Mouse (Mus musculus): ENCODE measurements around the gene Htr6. TPM values are rescaled to one million over a fixed set of nuclear protein-coding genes. Genes with fewer than 3 reads are reported as not detected.

The Htr6 gene
- polyA plus RNA-seq, 1 experiment, result not detected

DNA sequence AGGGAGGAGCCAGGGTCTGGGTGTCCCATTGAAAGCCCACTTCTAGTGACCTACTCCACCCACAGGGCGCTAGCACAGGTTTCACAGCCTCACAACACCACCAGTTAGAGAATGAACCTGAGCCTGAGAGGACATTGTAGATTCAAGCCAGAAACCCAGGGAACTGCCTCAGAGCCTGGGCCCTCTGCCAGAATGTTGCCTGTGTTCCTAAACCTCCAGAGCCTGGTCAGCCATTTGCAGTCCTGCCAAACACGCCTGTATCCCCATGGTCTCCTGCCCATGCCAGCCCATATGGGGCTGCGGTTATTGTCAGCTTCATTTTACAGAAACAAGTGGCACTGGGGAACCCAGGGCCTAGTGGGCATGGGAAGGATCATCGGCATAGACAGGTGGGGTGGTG, 20.0 kb downstream of the Htr6 start:
- DNase-seq, result no peak
- no peaks in the 10 kb centered on the region for H3K4me1 ChIP-seq (replicated peaks; ENCODE audit: control insufficient read depth, insufficient read depth, low read length)
- no peak overlapping the region for H3K27ac ChIP-seq (ENCODE audit: control insufficient read depth, insufficient read depth, low read length)
- H3K4me3 ChIP-seq (ENCODE audit: control insufficient read depth, insufficient read depth, low read length), result no peak overlapping the region
- WGBS, result 96% methylated on average over 4 of the region's 4 CpGs
- TF ChIP-seq CTCF (IDR thresholded peaks at IDR 0.05; ENCODE audit: borderline replicate concordance, control insufficient read depth, extremely low read depth, insufficient read depth, low read length, poor library complexity) (no peak), POLR2A (IDR thresholded peaks at IDR 0.05; ENCODE audit: control insufficient read depth, extremely low read depth, insufficient read depth, low read length, poor library complexity) (no peak)
- H3K27me3 ChIP-seq (ENCODE audit: control insufficient read depth, insufficient read depth, low read length), result no peaks in the 10 kb centered on the region
- H3K36me3 ChIP-seq (ENCODE audit: control insufficient read depth, insufficient read depth, low read length), result no peaks in the 10 kb centered on the region

GRCm38 (mm10) chr4:139054300-139054923, 21.0 kb downstream of the Htr6 start:
- Histone ChIP-seq H3K4me1 (replicated peaks; ENCODE audit: control insufficient read depth, insufficient read depth, low read length) (no peaks in the 10 kb centered on the region), H3K27ac (ENCODE audit: control insufficient read depth, insufficient read depth, low read length) (no peak overlapping the region), H3K4me3 (ENCODE audit: control insufficient read depth, insufficient read depth, low read length) (no peak overlapping the region), H3K36me3 (ENCODE audit: control insufficient read depth, insufficient read depth, low read length) (no peaks in the 10 kb centered on the region), H3K27me3 (ENCODE audit: control insufficient read depth, insufficient read depth, low read length) (no peaks in the 10 kb centered on the region)
- DNase-seq, result no peak
- 92% methylated on average over 9 of the region's 9 CpGs for WGBS
- TF ChIP-seq POLR2A (IDR thresholded peaks at IDR 0.05; ENCODE audit: control insufficient read depth, extremely low read depth, insufficient read depth, low read length, poor library complexity), result no peak
- no peak for TF ChIP-seq CTCF (IDR thresholded peaks at IDR 0.05; ENCODE audit: borderline replicate concordance, control insufficient read depth, extremely low read depth, insufficient read depth, low read length, poor library complexity)

- TF ChIP-seq CTCF (IDR thresholded peaks at IDR 0.05; ENCODE audit: borderline replicate concordance, control insufficient read depth, extremely low read depth, insufficient read depth, low read length, poor library complexity) (no peak), POLR2A (IDR thresholded peaks at IDR 0.05; ENCODE audit: control insufficient read depth, extremely low read depth, insufficient read depth, low read length, poor library complexity) (no peak)
- DNase-seq, result no peak
- WGBS, result 93% methylated on average over 5 of the region's 5 CpGs
- H3K4me1 ChIP-seq (replicated peaks; ENCODE audit: control insufficient read depth, insufficient read depth, low read length), result no peaks in the 10 kb centered on the region
- no peak overlapping the region for H3K27ac ChIP-seq (ENCODE audit: control insufficient read depth, insufficient read depth, low read length)
- no peaks in the 10 kb centered on the region for H3K36me3 ChIP-seq (ENCODE audit: control insufficient read depth, insufficient read depth, low read length)
- no peak overlapping the region for H3K4me3 ChIP-seq (ENCODE audit: control insufficient read depth, insufficient read depth, low read length)
- H3K27me3 ChIP-seq (ENCODE audit: control insufficient read depth, insufficient read depth, low read length), result no peaks in the 10 kb centered on the region
Observed at GRCm38 (mm10) chr4:139053391-139053790, 22.0 kb downstream of the Htr6 start.

- H3K4me3 ChIP-seq (ENCODE audit: control insufficient read depth, insufficient read depth, low read length), result no peak overlapping the region
- no peaks in the 10 kb centered on the region for H3K27me3 ChIP-seq (ENCODE audit: control insufficient read depth, insufficient read depth, low read length)
- no peaks in the 10 kb centered on the region for H3K36me3 ChIP-seq (ENCODE audit: control insufficient read depth, insufficient read depth, low read length)
- DNase-seq, result no peak
- H3K4me1 ChIP-seq (replicated peaks; ENCODE audit: control insufficient read depth, insufficient read depth, low read length), result no peaks in the 10 kb centered on the region
- no peak overlapping the region for H3K27ac ChIP-seq (ENCODE audit: control insufficient read depth, insufficient read depth, low read length)
- TF ChIP-seq CTCF (IDR thresholded peaks at IDR 0.05; ENCODE audit: borderline replicate concordance, control insufficient read depth, extremely low read depth, insufficient read depth, low read length, poor library complexity) (no peak), POLR2A (IDR thresholded peaks at IDR 0.05; ENCODE audit: control insufficient read depth, extremely low read depth, insufficient read depth, low read length, poor library complexity) (no peak)
- WGBS, result 96% methylated on average over 7 of the region's 7 CpGs
Observed at GRCm38 (mm10) chr4:139052796-139053195, 22.6 kb downstream of the Htr6 start.

- no peak for TF ChIP-seq CTCF (IDR thresholded peaks at IDR 0.05; ENCODE audit: borderline replicate concordance, control insufficient read depth, extremely low read depth, insufficient read depth, low read length, poor library complexity)
- TF ChIP-seq POLR2A (IDR thresholded peaks at IDR 0.05; ENCODE audit: control insufficient read depth, extremely low read depth, insufficient read depth, low read length, poor library complexity), result no peak
- Histone ChIP-seq H3K4me3 (ENCODE audit: control insufficient read depth, insufficient read depth, low read length) (no peak overlapping the region), H3K27me3 (ENCODE audit: control insufficient read depth, insufficient read depth, low read length) (no peaks in the 10 kb centered on the region), H3K27ac (ENCODE audit: control insufficient read depth, insufficient read depth, low read length) (no peak overlapping the region), H3K4me1 (replicated peaks; ENCODE audit: control insufficient read depth, insufficient read depth, low read length) (no peaks in the 10 kb centered on the region), H3K36me3 (ENCODE audit: control insufficient read depth, insufficient read depth, low read length) (no peaks in the 10 kb centered on the region)
- 94% methylated on average over 6 of the region's 6 CpGs for WGBS
- DNase-seq, result no peak
Observed at GRCm38 (mm10) chr4:139048518-139048917, 26.9 kb downstream of the Htr6 start.

- H3K4me3 ChIP-seq (ENCODE audit: control insufficient read depth, insufficient read depth, low read length), result no peak overlapping the region
- no peaks in the 10 kb centered on the region for H3K4me1 ChIP-seq (replicated peaks; ENCODE audit: control insufficient read depth, insufficient read depth, low read length)
- no peak for DNase-seq
- H3K27ac ChIP-seq (ENCODE audit: control insufficient read depth, insufficient read depth, low read length), result no peak overlapping the region
- no peak for TF ChIP-seq CTCF (IDR thresholded peaks at IDR 0.05; ENCODE audit: borderline replicate concordance, control insufficient read depth, extremely low read depth, insufficient read depth, low read length, poor library complexity)
- TF ChIP-seq POLR2A (IDR thresholded peaks at IDR 0.05; ENCODE audit: control insufficient read depth, extremely low read depth, insufficient read depth, low read length, poor library complexity), result no peak
- no peaks in the 10 kb centered on the region for H3K27me3 ChIP-seq (ENCODE audit: control insufficient read depth, insufficient read depth, low read length)
- no peaks in the 10 kb centered on the region for H3K36me3 ChIP-seq (ENCODE audit: control insufficient read depth, insufficient read depth, low read length)
- 99% methylated on average over 5 of the region's 5 CpGs for WGBS
Observed at GRCm38 (mm10) chr4:139046354-139046753, 29.0 kb downstream of the Htr6 start.

GRCm38 (mm10) chr4:139044566-139044965, 30.8 kb downstream of the Htr6 start:
- H3K4me3 ChIP-seq (ENCODE audit: control insufficient read depth, insufficient read depth, low read length), result no peak overlapping the region
- 96% methylated on average over 5 of the region's 5 CpGs for WGBS
- DNase-seq, result no peak
- TF ChIP-seq CTCF (IDR thresholded peaks at IDR 0.05; ENCODE audit: borderline replicate concordance, control insufficient read depth, extremely low read depth, insufficient read depth, low read length, poor library complexity) (no peak), POLR2A (IDR thresholded peaks at IDR 0.05; ENCODE audit: control insufficient read depth, extremely low read depth, insufficient read depth, low read length, poor library complexity) (no peak)
- H3K4me1 ChIP-seq (replicated peaks; ENCODE audit: control insufficient read depth, insufficient read depth, low read length), result no peaks in the 10 kb centered on the region
- no peaks in the 10 kb centered on the region for H3K27me3 ChIP-seq (ENCODE audit: control insufficient read depth, insufficient read depth, low read length)
- H3K36me3 ChIP-seq (ENCODE audit: control insufficient read depth, insufficient read depth, low read length), result no peaks in the 10 kb centered on the region
- no peak overlapping the region for H3K27ac ChIP-seq (ENCODE audit: control insufficient read depth, insufficient read depth, low read length)
